Mouse (Mus musculus): ENCODE measurements at regions not wholly inside any gene's neighbourhood (a gene's known extent, or its start where the extent isn't known, plus 50 kb on each side); places are given as distances from the start of the nearest gene placed in this dataset.

- no peak for TF ChIP-seq CTCF (conservative IDR thresholded peaks at IDR 0.05; ENCODE audit: low read length)
- TF ChIP-seq POU5F1 (IDR thresholded peaks at IDR 0.05; ENCODE audit: borderline replicate concordance, low read length), result no peak
- TF ChIP-seq NANOG (IDR thresholded peaks at IDR 0.05; ENCODE audit: borderline replicate concordance, low read length), result no peak
These were observed 280.7 kb downstream of the Setd4 start for GRCm38 (mm10) chr16:93323172-93323571.

Measured in E14TG2a.4 (cell line).